ENCODE assay signal across 18 mouse cellular contexts in genomic region chr11:119767525-119767924, GRCm38 (mm10).
DNase-seq lines count a peak whose midpoint lies in the region; ATAC-seq and TF ChIP-seq lines count a peak whose summit lies in the region.
"Had no signal": no experiment of that assay in that cellular context is flagged by ENCODE, and none has a peak within 500 bp of the region (broad histone marks: within the 10 kb centered on the region; RNA-seq: fewer than 3 reads in every experiment).

No protein-coding gene starts in this region.

- no peak overlapping the region for H3K9ac ChIP-seq in forebrain, embryonic 11.5 days (ENCODE audit: low read length)
- 0 out of 2 replicates have a peak overlapping the region, but pooled peaks have one; percentile 6 for H3K9ac ChIP-seq in hindbrain, postnatal 0 days (replicated peaks; ENCODE audit: low read length)
- H3K9ac ChIP-seq in midbrain, postnatal 0 days (replicated peaks; ENCODE audit: low read length, poor library complexity, severe bottlenecking), result no peak overlapping the region
- H3K9ac ChIP-seq: intestine, embryonic 15.5 days; kidney, embryonic 15.5 days; liver, embryonic 12.5 days; lung, embryonic 14.5 days had no signal

- H3K27ac ChIP-seq in forebrain, embryonic 10.5 days, result peak overlapping the region; percentile 26; the same call in 1 of the 2 replicates
- no peak overlapping the region for H3K27ac ChIP-seq in forebrain, embryonic 11.5 days (ENCODE audit: low read depth, low read length)
- H3K27ac ChIP-seq in hindbrain, postnatal 0 days, result peak overlapping the region; percentile 34; the same call in 1 of the 2 replicates
- no peak overlapping the region; the same call in 1 of the 2 replicates for H3K27ac ChIP-seq in midbrain, postnatal 0 days (ENCODE audit: low read depth, low read length)
- H3K27ac ChIP-seq: intestine, embryonic 15.5 days; kidney, embryonic 15.5 days; left cerebral cortex, adult 2 months; liver, embryonic 12.5 days; stomach, postnatal 0 days had no signal

- H3K27me3 ChIP-seq in forebrain, embryonic 10.5 days (ENCODE audit: poor library complexity, severe bottlenecking), result no peaks in the 10 kb centered on the region
- no peaks in the 10 kb centered on the region for H3K27me3 ChIP-seq in forebrain, embryonic 11.5 days (ENCODE audit: control insufficient read depth, insufficient read depth, low read length)
- H3K27me3 ChIP-seq in hindbrain, postnatal 0 days (ENCODE audit: insufficient read depth, low read length), result no peaks in the 10 kb centered on the region
- H3K27me3 ChIP-seq in midbrain, postnatal 0 days (ENCODE audit: insufficient read depth, low read length), result no peaks in the 10 kb centered on the region
- H3K27me3 ChIP-seq: intestine, embryonic 15.5 days; kidney, embryonic 15.5 days; liver, embryonic 12.5 days had no signal

- no peak for DNase-seq in forebrain, embryonic 10.5 days (ENCODE audit: extremely low spot score, low spot score)
- DNase-seq in forebrain, embryonic 11.5 days (ENCODE audit: low spot score), result no peak
- DNase-seq in brain, adult 2 months (ENCODE audit: low read depth, low spot score), result peak; percentile 47
- peak; percentile 38 for DNase-seq in hindbrain, postnatal 0 days (ENCODE audit: low spot score)
- peak; percentile 51 for DNase-seq in midbrain, postnatal 0 days (ENCODE audit: low spot score)
- DNase-seq in retina, embryonic 14.5 days (ENCODE audit: low spot score), result no peak
- DNase-seq in urinary bladder, postnatal 4 days (ENCODE audit: low spot score in 2 of 2), result no peak
- DNase-seq in lung, postnatal 25 days (ENCODE audit: low spot score), result no peak
- DNase-seq: heart, postnatal 14 days; lung, embryonic 14.5 days; right cerebral cortex, postnatal 25 days had no signal

- ATAC-seq in forebrain, embryonic 11.5 days (replicated peaks; ENCODE audit: low FRiP score), result no peak
- peak; percentile 60 for ATAC-seq in hindbrain, postnatal 0 days
- 0 out of 2 replicates have a peak, but pooled peaks have one; percentile 44 for ATAC-seq in midbrain, postnatal 0 days (ENCODE audit: low FRiP score)
- ATAC-seq: intestine, embryonic 15.5 days; liver, embryonic 12.5 days had no signal

- H3K4me3 ChIP-seq in forebrain, embryonic 10.5 days, result no peak overlapping the region
- H3K4me3 ChIP-seq in forebrain, embryonic 11.5 days (ENCODE audit: low read depth, low read length), result no peak overlapping the region
- H3K4me3 ChIP-seq in hindbrain, postnatal 0 days (ENCODE audit: low read length), result no peak overlapping the region
- H3K4me3 ChIP-seq in midbrain, postnatal 0 days (ENCODE audit: low read depth, low read length), result no peak overlapping the region
- H3K4me3 ChIP-seq: erythroblast, embryonic 14.5 days; intestine, embryonic 15.5 days; kidney, embryonic 15.5 days; left cerebral cortex, adult 2 months; liver, embryonic 12.5 days had no signal

- peaks cover 23% of the 10 kb centered on the region for H3K4me1 ChIP-seq in forebrain, embryonic 10.5 days
- H3K4me1 ChIP-seq in forebrain, embryonic 11.5 days (replicated peaks; ENCODE audit: control insufficient read depth, insufficient read depth, low read length), result peaks cover 5% of the 10 kb centered on the region; the same call in 1 of the 2 replicates
- H3K4me1 ChIP-seq in hindbrain, postnatal 0 days (ENCODE audit: insufficient read depth, low read length), result peaks cover 16% of the 10 kb centered on the region
- peaks cover 8% of the 10 kb centered on the region; the same call in 1 of the 2 replicates for H3K4me1 ChIP-seq in midbrain, postnatal 0 days (ENCODE audit: insufficient read depth, low read length)
- H3K4me1 ChIP-seq: intestine, embryonic 15.5 days; kidney, embryonic 15.5 days had no signal

- 76% methylated on average over 6 of the region's 6 CpGs for WGBS in forebrain, embryonic 10.5 days
- 71% methylated on average over 6 of the region's 6 CpGs for WGBS in forebrain, embryonic 11.5 days
- 32% methylated on average over 6 of the region's 6 CpGs for WGBS in hindbrain, postnatal 0 days
- WGBS in midbrain, postnatal 0 days, result 40% methylated on average over 6 of the region's 6 CpGs

- TF ChIP-seq CTCF in hindbrain, postnatal 0 days (IDR thresholded peaks at IDR 0.05; ENCODE audit: low read depth), result no peak
- no peak for TF ChIP-seq CTCF in midbrain, postnatal 0 days (IDR thresholded peaks at IDR 0.05)

- H3K36me3 ChIP-seq in forebrain, embryonic 10.5 days (replicated peaks), result peaks cover 19% of the 10 kb centered on the region
- no peaks in the 10 kb centered on the region for H3K36me3 ChIP-seq in forebrain, embryonic 11.5 days (ENCODE audit: control insufficient read depth, insufficient read depth, low read length)
- no peaks in the 10 kb centered on the region for H3K36me3 ChIP-seq in hindbrain, postnatal 0 days (ENCODE audit: insufficient read depth, low read length)
- H3K36me3 ChIP-seq in midbrain, postnatal 0 days (ENCODE audit: insufficient read depth, low read length), result 0 out of 2 replicates have a peak, but pooled peaks cover 5% of the 10 kb centered on the region

- H3K4me2 ChIP-seq in forebrain, embryonic 11.5 days (ENCODE audit: low read depth, low read length, severe bottlenecking), result no peak overlapping the region
- H3K4me2 ChIP-seq in hindbrain, postnatal 0 days (ENCODE audit: low read depth, low read length), result no peak overlapping the region
- H3K4me2 ChIP-seq in midbrain, postnatal 0 days (ENCODE audit: low read depth, low read length, poor library complexity, severe bottlenecking), result no peak overlapping the region
- H3K4me2 ChIP-seq: heart, embryonic 11.5 days; intestine, embryonic 15.5 days; kidney, embryonic 15.5 days; liver, embryonic 12.5 days; lung, embryonic 14.5 days had no signal

- no peaks in the 10 kb centered on the region for H3K9me3 ChIP-seq in forebrain, embryonic 10.5 days
- no peaks in the 10 kb centered on the region for H3K9me3 ChIP-seq in forebrain, embryonic 11.5 days (ENCODE audit: control insufficient read depth, low read length)
- no peaks in the 10 kb centered on the region for H3K9me3 ChIP-seq in hindbrain, postnatal 0 days (ENCODE audit: low read length)
- H3K9me3 ChIP-seq in midbrain, postnatal 0 days (ENCODE audit: low read length), result no peaks in the 10 kb centered on the region
- H3K9me3 ChIP-seq: intestine, embryonic 15.5 days; kidney, embryonic 15.5 days; liver, embryonic 12.5 days had no signal

Comparison
In these comparisons a context has a peak if more than half of its experiments do, and no peak if none do; other contexts are left out.
1. H3K27ac ChIP-seq: peak in forebrain, embryonic 10.5 days (single experiment) and hindbrain, postnatal 0 days (single experiment); none in forebrain, embryonic 11.5 days (single experiment) and midbrain, postnatal 0 days (single experiment).
2. DNase-seq: peak in brain, adult 2 months (single experiment), hindbrain, postnatal 0 days (single experiment) and midbrain, postnatal 0 days (single experiment); none in forebrain, embryonic 10.5 days (single experiment), forebrain, embryonic 11.5 days (single experiment), retina, embryonic 14.5 days (single experiment), urinary bladder, postnatal 4 days (0 of 2) and lung, postnatal 25 days (single experiment).